Comparison of ENCODE assay signal across 20 mouse cellular contexts in the genomic region with DNA sequence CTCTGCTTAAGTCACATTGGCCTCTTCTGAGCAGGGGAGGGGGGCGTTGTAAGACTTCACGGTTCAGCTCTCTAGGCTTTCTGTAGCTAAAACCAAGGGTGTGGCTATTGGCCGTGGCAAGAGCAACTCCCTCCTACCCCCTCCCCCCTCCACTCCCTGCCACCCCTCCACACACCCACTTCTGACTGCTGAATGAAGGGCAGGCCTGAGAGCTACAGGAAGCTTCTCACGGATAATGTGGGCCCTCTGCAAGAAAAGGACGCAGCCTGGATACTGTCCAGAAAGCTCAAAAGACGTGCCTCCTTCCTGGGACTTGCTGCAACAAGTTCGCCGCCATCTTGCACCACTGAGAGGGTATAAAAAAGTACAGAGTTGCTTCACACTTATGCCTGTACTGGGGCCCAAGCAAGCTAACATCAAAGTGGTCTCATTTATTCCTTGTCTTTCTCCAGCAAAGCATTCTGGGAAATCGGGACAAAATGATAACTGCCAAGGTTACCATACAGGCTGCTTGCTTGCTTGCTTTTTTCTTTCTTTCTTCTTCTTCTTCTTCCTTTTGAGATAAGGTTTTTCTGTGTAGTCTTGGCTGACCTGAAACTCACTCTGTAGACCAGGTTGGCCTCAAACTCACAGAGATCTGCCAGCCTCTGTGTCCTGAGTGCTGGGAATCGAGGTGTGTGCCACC. TPM values are rescaled to one million over a fixed set of nuclear protein-coding genes. Genes with fewer than 3 reads are reported as not detected.
A peak's percentile ranks its signal among the peaks of the same experiment; 100 is the strongest.
DNase-seq lines count a peak whose midpoint lies in the region; ATAC-seq and TF ChIP-seq lines count a peak whose summit lies in the region.
"Had no signal": no experiment of that assay in that cellular context is flagged by ENCODE, and none has a peak within 500 bp of the region (broad histone marks: within the 10 kb centered on the region; RNA-seq: fewer than 3 reads in every experiment).

No protein-coding gene starts in this region.

- WGBS in kidney, postnatal 0 days, result 38% methylated on average over 10 of the region's 10 CpGs
- 45% methylated on average over 10 of the region's 10 CpGs for WGBS in embryonic facial prominence, embryonic 14.5 days
- WGBS in stomach, postnatal 0 days, result 35% methylated on average over 10 of the region's 10 CpGs

- H3K4me1 ChIP-seq in kidney, postnatal 0 days (replicated peaks; ENCODE audit: insufficient read depth, low read length), result no peaks in the 10 kb centered on the region
- no peaks in the 10 kb centered on the region for H3K4me1 ChIP-seq in testis, adult 2 months (ENCODE audit: control insufficient read depth, insufficient read depth, low read length)
- H3K4me1 ChIP-seq in embryonic facial prominence, embryonic 14.5 days (ENCODE audit: control insufficient read depth, insufficient read depth, low read length), result no peaks in the 10 kb centered on the region
- no peaks in the 10 kb centered on the region for H3K4me1 ChIP-seq in stomach, postnatal 0 days (replicated peaks; ENCODE audit: control insufficient read depth, insufficient read depth)
- H3K4me1 ChIP-seq: embryonic facial prominence, embryonic 13.5 days had no signal

- TF ChIP-seq CTCF in kidney, postnatal 0 days (IDR thresholded peaks at IDR 0.05; ENCODE audit: low read depth), result no peak
- no peak for TF ChIP-seq CTCF in testis, adult 2 months (IDR thresholded peaks at IDR 0.05; ENCODE audit: control insufficient read depth, insufficient read depth, insufficient replicate concordance, low read depth, low read length)
- TF ChIP-seq CTCF in stomach, postnatal 0 days (IDR thresholded peaks at IDR 0.05; ENCODE audit: low read depth), result no peak

- no peak overlapping the region for H3K27ac ChIP-seq in kidney, postnatal 0 days
- peak overlapping the region; percentile 41 for H3K27ac ChIP-seq in testis, adult 2 months (ENCODE audit: control insufficient read depth, insufficient read depth, low read depth, low read length)
- no peak overlapping the region for H3K27ac ChIP-seq in embryonic facial prominence, embryonic 14.5 days (replicated peaks; ENCODE audit: low read depth, low read length)
- 0 out of 2 replicates have a peak overlapping the region, but pooled peaks have one; percentile 40 for H3K27ac ChIP-seq in stomach, postnatal 0 days (replicated peaks)
- H3K27ac ChIP-seq: embryonic facial prominence, embryonic 13.5 days; gastrocnemius, adult 2 months; hindbrain, embryonic 13.5 days; left cerebral cortex, adult 2 months; liver, embryonic 12.5 days had no signal

- peak; percentile 17 for DNase-seq in kidney, postnatal 0 days (ENCODE audit: low spot score)
- no peak for DNase-seq in kidney, postnatal 10 days
- DNase-seq in testis, postnatal 14 days (ENCODE audit: low spot score), result no peak
- peak; percentile 63 for DNase-seq in embryonic facial prominence, embryonic 14.5 days (ENCODE audit: low spot score)
- no peak for DNase-seq in stomach, postnatal 0 days (ENCODE audit: low spot score)
- no peak for DNase-seq in cerebellum, adult 11 months
- DNase-seq in heart, postnatal 25 days (ENCODE audit: low spot score), result no peak
- DNase-seq: adrenal gland, postnatal 36 days; cerebellum, adult 8-10 months; gastrocnemius, adult 2 months; heart, postnatal 14 days; kidney, postnatal 4 days; layer of hippocampus, adult 9-11 months; lung, postnatal 14 days had no signal

- no peak overlapping the region for H3K9ac ChIP-seq in kidney, postnatal 0 days (ENCODE audit: low read depth, low read length)
- no peak overlapping the region for H3K9ac ChIP-seq in embryonic facial prominence, embryonic 14.5 days (ENCODE audit: low read depth, low read length)
- H3K9ac ChIP-seq in stomach, postnatal 0 days (ENCODE audit: low read length), result no peak overlapping the region
- H3K9ac ChIP-seq: embryonic facial prominence, embryonic 13.5 days; heart, embryonic 12.5 days; hindbrain, embryonic 13.5 days; liver, embryonic 12.5 days had no signal

- no peak overlapping the region for H3K4me2 ChIP-seq in kidney, postnatal 0 days (ENCODE audit: low read length)
- no peak overlapping the region for H3K4me2 ChIP-seq in embryonic facial prominence, embryonic 14.5 days (ENCODE audit: low read depth, low read length)
- no peak overlapping the region for H3K4me2 ChIP-seq in stomach, postnatal 0 days (replicated peaks; ENCODE audit: low read depth)
- H3K4me2 ChIP-seq: embryonic facial prominence, embryonic 13.5 days; heart, embryonic 12.5 days; hindbrain, embryonic 13.5 days; liver, embryonic 12.5 days had no signal

- no peak for TF ChIP-seq EP300 in stomach, postnatal 0 days (optimal IDR thresholded peaks at IDR 0.05)

- H3K4me3 ChIP-seq in kidney, postnatal 0 days (replicated peaks; ENCODE audit: low read depth, low read length), result no peak overlapping the region
- H3K4me3 ChIP-seq in testis, adult 2 months (ENCODE audit: control insufficient read depth, low read depth, low read length), result no peak overlapping the region
- H3K4me3 ChIP-seq in embryonic facial prominence, embryonic 14.5 days (ENCODE audit: low read depth, low read length), result no peak overlapping the region
- H3K4me3 ChIP-seq in stomach, postnatal 0 days (ENCODE audit: low read depth, low read length), result no peak overlapping the region
- H3K4me3 ChIP-seq: embryonic facial prominence, embryonic 13.5 days; gastrocnemius, adult 2 months; heart, embryonic 12.5 days; hindbrain, embryonic 13.5 days; left cerebral cortex, adult 2 months; liver, embryonic 12.5 days had no signal

- H3K27me3 ChIP-seq in kidney, postnatal 0 days (ENCODE audit: insufficient read depth, low read length), result no peaks in the 10 kb centered on the region
- H3K27me3 ChIP-seq in testis, adult 2 months (ENCODE audit: control insufficient read depth, insufficient read depth, low read length), result no peaks in the 10 kb centered on the region
- no peaks in the 10 kb centered on the region for H3K27me3 ChIP-seq in embryonic facial prominence, embryonic 14.5 days (replicated peaks; ENCODE audit: control insufficient read depth, insufficient read depth, low read length)
- no peaks in the 10 kb centered on the region for H3K27me3 ChIP-seq in stomach, postnatal 0 days (ENCODE audit: control insufficient read depth, insufficient read depth, low read length)
- H3K27me3 ChIP-seq: embryonic facial prominence, embryonic 13.5 days had no signal

- H3K36me3 ChIP-seq in kidney, postnatal 0 days (ENCODE audit: insufficient read depth, low read length), result no peaks in the 10 kb centered on the region
- no peaks in the 10 kb centered on the region for H3K36me3 ChIP-seq in testis, adult 2 months (ENCODE audit: control insufficient read depth, insufficient read depth, low read length)
- no peaks in the 10 kb centered on the region for H3K36me3 ChIP-seq in embryonic facial prominence, embryonic 14.5 days (ENCODE audit: control insufficient read depth, insufficient read depth, low read length)
- H3K36me3 ChIP-seq in stomach, postnatal 0 days (ENCODE audit: control insufficient read depth, insufficient read depth, low read length), result no peaks in the 10 kb centered on the region
- H3K36me3 ChIP-seq: embryonic facial prominence, embryonic 13.5 days; heart, embryonic 12.5 days; hindbrain, embryonic 13.5 days; liver, embryonic 12.5 days had no signal

- no peak for TF ChIP-seq POLR2A in testis, adult 2 months (IDR thresholded peaks at IDR 0.05; ENCODE audit: control insufficient read depth, low read depth, low read length)

- H3K9me3 ChIP-seq in kidney, postnatal 0 days (replicated peaks; ENCODE audit: low read length), result no peaks in the 10 kb centered on the region; the same call in 1 of the 2 replicates
- H3K9me3 ChIP-seq in embryonic facial prominence, embryonic 14.5 days (ENCODE audit: control insufficient read depth, low read length), result no peaks in the 10 kb centered on the region
- no peaks in the 10 kb centered on the region for H3K9me3 ChIP-seq in stomach, postnatal 0 days (ENCODE audit: control insufficient read depth, low read length)
- H3K9me3 ChIP-seq: embryonic facial prominence, embryonic 13.5 days; hindbrain, embryonic 13.5 days; liver, embryonic 12.5 days had no signal

- no peak for ATAC-seq in kidney, postnatal 0 days (replicated peaks; ENCODE audit: low FRiP score, low read depth)
- peak; percentile 63 for ATAC-seq in embryonic facial prominence, embryonic 14.5 days (ENCODE audit: low read depth)
- ATAC-seq in stomach, postnatal 0 days (ENCODE audit: low FRiP score, low TSS enrichment), result peak; percentile 35; the same call in 1 of the 2 replicates
- ATAC-seq: liver, embryonic 12.5 days had no signal

- intact Hi-C loops in heart, postnatal 25 days (cut with DNase I), result no loop called here

RNA-seq across cellular contexts. Expression of a gene that starts 21.2 kb away (rescaled TPM):
- 19.6 TPM in 2 replicates for polyA plus RNA-seq in kidney, postnatal 0 days (2015; fragmentation: Nextera tagmentation; extraction: Ambion mirVana)
- polyA plus RNA-seq in testis, adult 2 months (2012; rRNA removed), result 12.5 and 16.4 TPM in 2 replicates
- polyA plus RNA-seq in embryonic facial prominence, embryonic 14.5 days (2014; fragmentation: Nextera tagmentation; extraction: Ambion mirVana), result 27.1 and 27.9 TPM in 2 replicates
- 34.7 and 34.9 TPM in 2 replicates for polyA plus RNA-seq in stomach, postnatal 0 days (2015; fragmentation: Nextera tagmentation; extraction: Ambion mirVana)
- 10 to 100 TPM; 17.2 to 19.0 TPM for total RNA-seq in heart, postnatal 25 days (2021)

RNA-seq across cellular contexts. Expression of a gene that starts 38.7 kb away (rescaled TPM):
- 0.73 and 0.87 TPM in 2 replicates for polyA plus RNA-seq in kidney, postnatal 0 days (2015; fragmentation: Nextera tagmentation; extraction: Ambion mirVana)
- 33.5 and 39.8 TPM in 2 replicates for polyA plus RNA-seq in testis, adult 2 months (2012; rRNA removed)
- 1.2 and 1.3 TPM in 2 replicates for polyA plus RNA-seq in embryonic facial prominence, embryonic 14.5 days (2014; fragmentation: Nextera tagmentation; extraction: Ambion mirVana)
- 0.34 and 0.45 TPM in 2 replicates for polyA plus RNA-seq in stomach, postnatal 0 days (2015; fragmentation: Nextera tagmentation; extraction: Ambion mirVana)
- total RNA-seq in heart, postnatal 25 days (2021), result under 1 TPM; 0.55 to 0.73 TPM

Comparison
In these comparisons a context has a peak if more than half of its experiments do, and no peak if none do; other contexts are left out.
1. DNase-seq: peak in kidney, postnatal 0 days (single experiment) and embryonic facial prominence, embryonic 14.5 days (single experiment); none in kidney, postnatal 10 days (single experiment), testis, postnatal 14 days (single experiment), stomach, postnatal 0 days (single experiment), cerebellum, adult 11 months (single experiment) and heart, postnatal 25 days (single experiment).
2. H3K27ac ChIP-seq: peak in testis, adult 2 months (single experiment) and stomach, postnatal 0 days (single experiment); none in kidney, postnatal 0 days (single experiment) and embryonic facial prominence, embryonic 14.5 days (single experiment).
3. RNA of a gene that starts 38.7 kb away (polyA plus RNA-seq): 33.5 to 39.8 TPM in testis, adult 2 months; 1.2 to 1.3 TPM in embryonic facial prominence, embryonic 14.5 days, 0.73 to 0.87 TPM in kidney, postnatal 0 days and 0.34 to 0.45 TPM in stomach, postnatal 0 days; every median in the first group is over 10 times any median in the second.